Mouse (Mus musculus): ENCODE measurements at regions not wholly inside any gene's neighbourhood (a gene's known extent, or its start where the extent isn't known, plus 50 kb on each side); places are given as distances from the start of the nearest gene placed in this dataset.

DNA sequence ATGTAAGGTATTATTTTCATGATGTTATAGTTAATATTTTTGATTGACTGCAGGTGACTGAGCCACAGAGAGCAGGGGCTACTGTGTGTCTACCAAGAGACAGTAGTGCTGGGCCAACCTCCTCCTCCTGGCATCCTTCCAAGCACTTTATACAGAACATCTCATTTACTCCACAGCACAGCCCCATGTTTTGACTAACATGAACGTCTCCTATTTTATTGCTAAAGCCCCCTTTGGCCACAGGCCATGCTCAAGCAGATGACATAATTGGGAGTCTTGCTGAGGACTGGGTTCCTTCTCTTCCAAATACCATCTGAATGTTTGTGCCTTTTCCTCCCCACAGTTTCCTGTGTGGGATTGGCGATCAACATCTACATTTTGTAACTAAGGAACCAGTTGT lies 211.5 kb upstream of the F930015N05Rik start:
- Histone ChIP-seq H3K4me1 (ENCODE audit: control insufficient read depth, insufficient read depth, low read length) (no peaks in the 10 kb centered on the region), H3K4me2 (ENCODE audit: low read length) (no peak overlapping the region), H3K36me3 (ENCODE audit: control insufficient read depth, insufficient read depth, low read length) (no peaks in the 10 kb centered on the region), H3K9me3 (replicated peaks; ENCODE audit: control insufficient read depth, low read length, poor library complexity, severe bottlenecking) (no peaks in the 10 kb centered on the region), H3K27me3 (ENCODE audit: control insufficient read depth, insufficient read depth, low read depth, low read length) (no peaks in the 10 kb centered on the region), H3K27ac (ENCODE audit: low read length) (no peak overlapping the region), H3K9ac (ENCODE audit: low read depth, low read length) (no peak overlapping the region), H3K4me3 (ENCODE audit: low read depth, low read length) (no peak overlapping the region)
- no peak for ATAC-seq
- 77% methylated on average over 2 of the region's 2 CpGs for WGBS

DNA sequence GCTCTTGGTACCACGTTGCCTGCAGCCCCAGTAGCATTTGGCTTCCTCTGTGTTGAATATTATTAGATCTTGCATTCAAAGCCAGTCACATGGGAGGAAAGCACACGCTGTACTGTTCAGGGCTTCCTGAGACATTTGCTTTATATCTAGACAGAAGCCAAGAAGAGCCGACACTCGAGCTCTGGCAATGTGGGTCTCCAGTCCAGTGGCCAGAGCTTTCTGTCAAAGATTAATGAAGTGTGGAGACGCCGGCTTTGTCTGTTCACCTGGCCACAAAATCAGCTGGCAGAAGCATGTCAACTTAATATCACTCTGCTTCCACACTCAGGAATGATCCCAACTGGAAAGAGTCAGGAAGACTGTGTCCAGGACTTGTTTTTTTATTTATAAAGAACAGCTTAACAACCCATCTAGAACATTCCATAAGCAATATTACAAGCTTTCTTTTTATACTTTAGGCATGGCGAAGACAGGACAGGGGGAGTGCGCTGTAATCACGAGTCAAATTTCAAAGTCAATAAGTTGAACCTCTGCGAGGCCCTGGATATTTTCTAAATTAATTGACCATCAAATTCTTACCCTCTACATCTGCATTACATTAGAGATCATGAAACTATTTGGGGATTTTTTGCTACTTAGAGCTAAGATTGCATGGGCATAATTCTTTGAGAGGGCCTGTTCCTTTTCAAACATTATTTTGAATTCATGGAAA lies 214.3 kb upstream of the F930015N05Rik start:
- 75% methylated on average over 10 of the region's 10 CpGs for WGBS
- Histone ChIP-seq H3K4me1 (ENCODE audit: control insufficient read depth, insufficient read depth, low read length) (no peaks in the 10 kb centered on the region), H3K4me2 (ENCODE audit: low read length) (no peak overlapping the region), H3K27me3 (ENCODE audit: control insufficient read depth, insufficient read depth, low read depth, low read length) (no peaks in the 10 kb centered on the region), H3K9me3 (replicated peaks; ENCODE audit: control insufficient read depth, low read length, poor library complexity, severe bottlenecking) (no peaks in the 10 kb centered on the region), H3K27ac (ENCODE audit: low read length) (no peak overlapping the region), H3K9ac (ENCODE audit: low read depth, low read length) (no peak overlapping the region), H3K36me3 (ENCODE audit: control insufficient read depth, insufficient read depth, low read length) (no peaks in the 10 kb centered on the region), H3K4me3 (ENCODE audit: low read depth, low read length) (no peak overlapping the region)
- ATAC-seq: no peak

GRCm38 (mm10) chr11:64652811-64653210 lies 216.4 kb upstream of the F930015N05Rik start:
- Histone ChIP-seq H3K4me1 (ENCODE audit: control insufficient read depth, insufficient read depth, low read length) (no peaks in the 10 kb centered on the region), H3K36me3 (ENCODE audit: control insufficient read depth, insufficient read depth, low read length) (no peaks in the 10 kb centered on the region), H3K4me3 (ENCODE audit: low read depth, low read length) (no peak overlapping the region), H3K27ac (ENCODE audit: low read length) (no peak overlapping the region), H3K27me3 (ENCODE audit: control insufficient read depth, insufficient read depth, low read depth, low read length) (no peaks in the 10 kb centered on the region), H3K9ac (ENCODE audit: low read depth, low read length) (no peak overlapping the region), H3K9me3 (replicated peaks; ENCODE audit: control insufficient read depth, low read length, poor library complexity, severe bottlenecking) (no peaks in the 10 kb centered on the region), H3K4me2 (ENCODE audit: low read length) (no peak overlapping the region)
- ATAC-seq: no peak

DNA sequence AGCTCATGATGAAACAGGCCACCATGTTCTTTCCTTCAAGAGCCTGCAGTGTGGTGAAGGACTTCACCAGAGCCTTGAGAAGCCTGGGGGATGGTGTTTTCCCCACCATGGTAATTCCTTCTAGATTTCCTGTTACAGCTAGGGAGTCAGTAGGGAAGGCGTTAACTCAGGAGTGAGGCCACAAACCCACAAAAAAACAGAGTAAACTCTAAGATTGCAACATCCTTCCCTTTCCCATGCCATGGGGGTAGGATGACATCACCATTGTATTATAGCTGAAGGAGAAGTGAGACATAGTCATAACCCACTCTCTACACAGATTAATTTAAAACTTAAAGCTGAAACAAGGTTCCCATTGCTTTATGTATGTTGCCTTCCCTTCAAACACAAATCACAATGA lies 218.7 kb upstream of the F930015N05Rik start:
- no peaks in the 10 kb centered on the region for H3K27me3 ChIP-seq (ENCODE audit: control insufficient read depth, insufficient read depth, low read depth, low read length)
- no peaks in the 10 kb centered on the region for H3K36me3 ChIP-seq (ENCODE audit: control insufficient read depth, insufficient read depth, low read length)
- no peak overlapping the region for H3K4me2 ChIP-seq (ENCODE audit: low read length)
- WGBS: 92% methylated on average over 1 of the region's 1 CpGs
- H3K4me1 ChIP-seq (ENCODE audit: control insufficient read depth, insufficient read depth, low read length): no peaks in the 10 kb centered on the region
- H3K4me3 ChIP-seq (ENCODE audit: low read depth, low read length): no peak overlapping the region
- no peaks in the 10 kb centered on the region for H3K9me3 ChIP-seq (replicated peaks; ENCODE audit: control insufficient read depth, low read length, poor library complexity, severe bottlenecking)
- ATAC-seq: no peak
- H3K9ac ChIP-seq (ENCODE audit: low read depth, low read length): no peak overlapping the region
- H3K27ac ChIP-seq (ENCODE audit: low read length): no peak overlapping the region

- no peak overlapping the region for H3K4me2 ChIP-seq (ENCODE audit: low read length)
These were observed 226.7 kb upstream of the F930015N05Rik start for GRCm38 (mm10) chr11:64663166-64663565.

GRCm38 (mm10) chr11:64667010-64667409 lies 230.6 kb upstream of the F930015N05Rik start:
- H3K9me3 ChIP-seq (replicated peaks; ENCODE audit: control insufficient read depth, low read length, poor library complexity, severe bottlenecking): no peaks in the 10 kb centered on the region
- ATAC-seq: no peak
- 90% methylated on average over 3 of the region's 3 CpGs for WGBS
- H3K27ac ChIP-seq (ENCODE audit: low read length): no peak overlapping the region
- H3K27me3 ChIP-seq (ENCODE audit: control insufficient read depth, insufficient read depth, low read depth, low read length): no peaks in the 10 kb centered on the region
- H3K36me3 ChIP-seq (ENCODE audit: control insufficient read depth, insufficient read depth, low read length): no peaks in the 10 kb centered on the region
- no peak overlapping the region for H3K4me2 ChIP-seq (ENCODE audit: low read length)
- no peaks in the 10 kb centered on the region; the same call in 1 of the 2 replicates for H3K4me1 ChIP-seq (ENCODE audit: control insufficient read depth, insufficient read depth, low read length)
- no peak overlapping the region for H3K4me3 ChIP-seq (ENCODE audit: low read depth, low read length)
- H3K9ac ChIP-seq (ENCODE audit: low read depth, low read length): no peak overlapping the region

More at GRCm38 (mm10) chr11:64663166-64663565, 226.7 kb upstream of the F930015N05Rik start:
- Histone ChIP-seq H3K27me3 (ENCODE audit: control insufficient read depth, insufficient read depth, low read depth, low read length) (no peaks in the 10 kb centered on the region), H3K27ac (ENCODE audit: low read length) (no peak overlapping the region), H3K9ac (ENCODE audit: low read depth, low read length) (no peak overlapping the region), H3K9me3 (replicated peaks; ENCODE audit: control insufficient read depth, low read length, poor library complexity, severe bottlenecking) (no peaks in the 10 kb centered on the region), H3K36me3 (ENCODE audit: control insufficient read depth, insufficient read depth, low read length) (no peaks in the 10 kb centered on the region), H3K4me1 (ENCODE audit: control insufficient read depth, insufficient read depth, low read length) (no peaks in the 10 kb centered on the region; the same call in 1 of the 2 replicates), H3K4me3 (ENCODE audit: low read depth, low read length) (no peak overlapping the region)
- WGBS: 16% methylated on average over 6 of the region's 6 CpGs
- ATAC-seq: no peak

DNA sequence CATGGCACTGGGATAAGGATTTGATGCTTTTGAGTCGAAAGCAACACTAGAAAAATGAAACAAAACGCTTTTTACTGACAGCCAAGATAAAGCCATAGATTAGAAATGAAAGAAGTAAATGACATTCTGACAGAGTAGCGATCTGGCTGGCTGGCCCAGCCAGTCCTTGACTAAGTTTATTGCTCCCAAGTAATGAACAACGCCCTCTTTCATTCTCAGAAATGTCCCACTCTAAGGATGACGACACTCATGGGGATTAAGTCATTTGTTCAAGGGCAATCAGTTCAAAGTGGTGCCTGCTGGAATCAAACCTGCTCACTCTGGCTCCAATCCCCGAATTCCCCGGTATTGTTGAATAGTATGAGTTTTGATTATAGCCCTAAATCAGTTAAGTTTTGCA lies 231.1 kb upstream of the F930015N05Rik start:
- Histone ChIP-seq H3K9me3 (replicated peaks; ENCODE audit: control insufficient read depth, low read length, poor library complexity, severe bottlenecking) (no peaks in the 10 kb centered on the region), H3K4me1 (ENCODE audit: control insufficient read depth, insufficient read depth, low read length) (no peaks in the 10 kb centered on the region; the same call in 1 of the 2 replicates), H3K27me3 (ENCODE audit: control insufficient read depth, insufficient read depth, low read depth, low read length) (no peaks in the 10 kb centered on the region), H3K4me2 (ENCODE audit: low read length) (no peak overlapping the region), H3K27ac (ENCODE audit: low read length) (no peak overlapping the region), H3K36me3 (ENCODE audit: control insufficient read depth, insufficient read depth, low read length) (no peaks in the 10 kb centered on the region), H3K4me3 (ENCODE audit: low read depth, low read length) (no peak overlapping the region), H3K9ac (ENCODE audit: low read depth, low read length) (no peak overlapping the region)
- WGBS: 59% methylated on average over 7 of the region's 7 CpGs
- ATAC-seq: no peak

GRCm38 (mm10) chr11:64671898-64672297 lies 235.4 kb upstream of the F930015N05Rik start:
- Histone ChIP-seq H3K36me3 (ENCODE audit: control insufficient read depth, insufficient read depth, low read length) (no peaks in the 10 kb centered on the region), H3K27ac (ENCODE audit: low read length) (no peak overlapping the region), H3K4me3 (ENCODE audit: low read depth, low read length) (no peak overlapping the region), H3K9me3 (replicated peaks; ENCODE audit: control insufficient read depth, low read length, poor library complexity, severe bottlenecking) (no peaks in the 10 kb centered on the region; the same call in 1 of the 2 replicates), H3K4me2 (ENCODE audit: low read length) (no peak overlapping the region), H3K4me1 (ENCODE audit: control insufficient read depth, insufficient read depth, low read length) (no peaks in the 10 kb centered on the region), H3K9ac (ENCODE audit: low read depth, low read length) (no peak overlapping the region), H3K27me3 (ENCODE audit: control insufficient read depth, insufficient read depth, low read depth, low read length) (no peaks in the 10 kb centered on the region)
- ATAC-seq: peak; percentile 76
- WGBS: 41% methylated on average over 3 of the region's 3 CpGs

DNA sequence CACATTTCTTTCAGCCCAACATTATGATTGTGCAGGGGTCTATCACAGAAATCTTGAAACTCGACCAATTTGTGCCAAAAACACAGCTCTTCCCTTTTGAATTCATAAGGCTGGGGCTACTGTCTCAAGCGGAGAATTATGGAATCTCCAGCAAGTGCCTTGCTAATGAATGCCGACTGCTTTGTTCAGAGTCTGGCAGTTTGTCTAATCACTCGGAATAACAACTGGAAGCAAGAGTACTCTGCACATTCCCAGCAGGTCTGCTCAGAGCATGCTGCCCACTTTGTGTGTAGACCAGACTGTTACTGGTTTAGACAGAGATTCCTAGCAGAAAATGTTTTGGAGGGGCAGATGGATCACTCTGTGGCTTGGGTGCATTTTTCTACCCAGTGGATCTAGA lies 237.1 kb upstream of the F930015N05Rik start:
- no peaks in the 10 kb centered on the region for H3K36me3 ChIP-seq (ENCODE audit: control insufficient read depth, insufficient read depth, low read length)
- no peaks in the 10 kb centered on the region for H3K4me1 ChIP-seq (ENCODE audit: control insufficient read depth, insufficient read depth, low read length)
- no peaks in the 10 kb centered on the region for H3K27me3 ChIP-seq (ENCODE audit: control insufficient read depth, insufficient read depth, low read depth, low read length)
- 59% methylated on average over 4 of the region's 4 CpGs for WGBS
- ATAC-seq: no peak
- no peak overlapping the region for H3K27ac ChIP-seq (ENCODE audit: low read length)
- no peak overlapping the region for H3K4me2 ChIP-seq (ENCODE audit: low read length)
- no peak overlapping the region for H3K4me3 ChIP-seq (ENCODE audit: low read depth, low read length)
- no peaks in the 10 kb centered on the region; the same call in 1 of the 2 replicates for H3K9me3 ChIP-seq (replicated peaks; ENCODE audit: control insufficient read depth, low read length, poor library complexity, severe bottlenecking)
- no peak overlapping the region for H3K9ac ChIP-seq (ENCODE audit: low read depth, low read length)

All from midbrain, embryonic 16.5 days (tissue).